Mouse (Mus musculus) MEL (cell line): ENCODE results near the gene Hnrnpd. TPM values are rescaled to one million over a fixed set of nuclear protein-coding genes. Genes with fewer than 3 reads are reported as not detected.

Experiments used
- DNase-seq: peaks from one replicate; pipeline ENCODE4 v3.0.0; 2011; ENCODE audit warnings: low read depth, low spot score
- H3K27ac ChIP-seq: 2 replicates; pipeline ENCODE4 v1.5.1; 2012; ENCODE audit warnings: low read depth, mild to moderate bottlenecking, control low read depth, low read length, moderate library complexity; ENCODE audit not compliant: control insufficient read depth
- H3K27me3 ChIP-seq, 2 experiments: fragments of 150-350 bp in 1 of 2; sonication (generic) in 1 of 2; 2 replicates each; pipeline ENCODE4 v1.6.1; 2012; ENCODE audit warnings: low read length in 2 of 2, mild to moderate bottlenecking in 2 of 2, improper control_type of control experiment in 1 of 2, moderate library complexity in 1 of 2; ENCODE audit not compliant: insufficient read depth in 2 of 2, control insufficient read depth in 1 of 2
- H3K36me3 ChIP-seq, 2 experiments: 2 replicates each; pipeline ENCODE4 v1.6.1; 2012 to 2014; ENCODE audit warnings: low read length in 2 of 2, improper control_type of control experiment in 1 of 2, inconsistent platforms in 1 of 2, mild to moderate bottlenecking in 1 of 2; ENCODE audit not compliant: insufficient read depth in 2 of 2, control insufficient read depth in 1 of 2
- H3K4me1 ChIP-seq, 2 experiments: fragments of 150-350 bp in 1 of 2; sonication (generic) in 1 of 2; 2 replicates each; pipeline ENCODE4 v1.6.1; 2012; ENCODE audit warnings: low read length in 2 of 2, improper control_type of control experiment in 1 of 2, mild to moderate bottlenecking in 1 of 2; ENCODE audit not compliant: insufficient read depth in 2 of 2, control insufficient read depth in 1 of 2
- H3K4me3 ChIP-seq, 2 experiments: fragments of 150-350 bp in 1 of 2; sonication (generic) in 1 of 2; 2 replicates each; pipeline ENCODE4 v1.5.1; 2012; ENCODE audit warnings: low read depth in 2 of 2, low read length in 2 of 2, mild to moderate bottlenecking in 2 of 2, moderate library complexity in 2 of 2, control low read depth in 1 of 2, improper control_type of control experiment in 1 of 2; ENCODE audit not compliant: control insufficient read depth in 1 of 2, insufficient read depth in 1 of 2
- H3K79me2 ChIP-seq: 2 replicates; pipeline ENCODE4 v1.6.1; 2012; ENCODE audit warnings: mild to moderate bottlenecking, low read length, moderate library complexity; ENCODE audit not compliant: control insufficient read depth, poor library complexity, insufficient read depth
- H3K9ac ChIP-seq: 2 replicates; pipeline ENCODE4 v1.6.1; 2012; ENCODE audit warnings: low read depth, mild to moderate bottlenecking, control low read depth, low read length, moderate library complexity; ENCODE audit not compliant: control insufficient read depth, poor library complexity, severe bottlenecking
- H3K9me3 ChIP-seq: fragments of 150-350 bp; sonication (generic); replicated peaks from 2 replicates; pipeline ENCODE4 v1.6.1; 2012; ENCODE audit warnings: mild to moderate bottlenecking, low read length, improper control_type of control experiment, moderate library complexity; ENCODE audit not compliant: insufficient read depth
- CHD1 ChIP-seq: IDR thresholded peaks from 2 replicates; pipeline ENCODE4 v1.6.1; 2012; ENCODE audit warnings: low read depth, mild to moderate bottlenecking, inconsistent platforms, low read length, improper control_type of control experiment
- CHD2 ChIP-seq: IDR thresholded peaks from 2 replicates; pipeline ENCODE4 v1.6.1; 2011; ENCODE audit warnings: low read length, improper control_type of control experiment
- ELF1 ChIP-seq: IDR thresholded peaks from 2 replicates; pipeline ENCODE4 v1.6.1; 2014; ENCODE audit warnings: low read depth, mild to moderate bottlenecking, inconsistent platforms, low read length, improper control_type of control experiment, moderate library complexity
- EP300 ChIP-seq, 2 experiments: IDR thresholded peaks; 2 replicates each; pipeline ENCODE4 v1.6.1; 2011; ENCODE audit warnings: improper control_type of control experiment in 2 of 2, low read length in 2 of 2, low read depth in 1 of 2, mild to moderate bottlenecking in 1 of 2
- ETS1 ChIP-seq: IDR thresholded peaks from 2 replicates; pipeline ENCODE4 v1.6.1; 2012; ENCODE audit warnings: low read depth, mild to moderate bottlenecking, inconsistent platforms, low read length, improper control_type of control experiment, moderate library complexity
- GABPA ChIP-seq: IDR thresholded peaks from 2 replicates; pipeline ENCODE4 v1.6.1; 2012; ENCODE audit warnings: low read depth, mild to moderate bottlenecking, inconsistent platforms, low read length, improper control_type of control experiment, moderate library complexity
- KAT2A ChIP-seq: conservative IDR thresholded peaks from 2 replicates; pipeline ENCODE4 v1.6.1; 2012; ENCODE audit warnings: low read depth, low read length, improper control_type of control experiment, inconsistent platforms
- MAFK ChIP-seq: IDR thresholded peaks from 2 replicates; pipeline ENCODE4 v1.6.1; 2011; ENCODE audit warnings: low read depth, mild to moderate bottlenecking, low read length, improper control_type of control experiment, borderline replicate concordance
- MAZ ChIP-seq: IDR thresholded peaks from 2 replicates; pipeline ENCODE4 v1.6.1; 2012; ENCODE audit warnings: low read depth, mild to moderate bottlenecking, inconsistent platforms, low read length, improper control_type of control experiment
- MEF2A ChIP-seq: IDR thresholded peaks from 2 replicates; pipeline ENCODE4 v1.6.1; 2014; ENCODE audit warnings: low read depth, mild to moderate bottlenecking, inconsistent platforms, low read length, improper control_type of control experiment; ENCODE audit not compliant: poor library complexity, insufficient replicate concordance, severe bottlenecking; ENCODE audit errors: extremely low read depth
- NELFE ChIP-seq: IDR thresholded peaks from 2 replicates; pipeline ENCODE4 v1.6.1; 2011; ENCODE audit warnings: low read depth, low read length, improper control_type of control experiment
- POLR2A ChIP-seq, 2 experiments: IDR thresholded peaks; 2 replicates each; pipeline ENCODE4 v1.6.1; 2011 to 2012; ENCODE audit warnings: low read length in 2 of 2, mild to moderate bottlenecking in 2 of 2, control low read depth in 1 of 2, improper control_type of control experiment in 1 of 2, low read depth in 1 of 2, moderate library complexity in 1 of 2; ENCODE audit not compliant: control insufficient read depth in 1 of 2, insufficient read depth in 1 of 2, poor library complexity in 1 of 2
- POLR2AphosphoS2 ChIP-seq: IDR thresholded peaks from 2 replicates; pipeline ENCODE4 v1.6.1; 2011; ENCODE audit warnings: low read length, improper control_type of control experiment
- RAD21 ChIP-seq: IDR thresholded peaks from 2 replicates; pipeline ENCODE4 v1.6.1; 2011; ENCODE audit warnings: mild to moderate bottlenecking, low read depth, low read length, improper control_type of control experiment
- RCOR1 ChIP-seq: IDR thresholded peaks from 2 replicates; pipeline ENCODE4 v1.6.1; 2012; ENCODE audit warnings: low read depth, mild to moderate bottlenecking, inconsistent platforms, low read length, improper control_type of control experiment
- SIN3A ChIP-seq: IDR thresholded peaks from 2 replicates; pipeline ENCODE4 v1.6.1; 2012; ENCODE audit warnings: low read length, improper control_type of control experiment, inconsistent platforms
- TAL1 ChIP-seq: IDR thresholded peaks from 2 replicates; pipeline ENCODE4 v1.6.1; 2012; ENCODE audit warnings: mild to moderate bottlenecking, inconsistent platforms, low read length, moderate library complexity, mixed read lengths
- TCF12 ChIP-seq: IDR thresholded peaks from 2 replicates; pipeline ENCODE4 v1.6.1; 2014; ENCODE audit warnings: low read depth, mild to moderate bottlenecking, inconsistent platforms, low read length, improper control_type of control experiment, moderate library complexity
- UBTF ChIP-seq: IDR thresholded peaks from 2 replicates; pipeline ENCODE4 v1.6.1; 2012; ENCODE audit warnings: low read depth, mild to moderate bottlenecking, inconsistent platforms, low read length, improper control_type of control experiment, moderate library complexity, borderline replicate concordance; ENCODE audit not compliant: insufficient read depth
- ZC3H11A ChIP-seq: IDR thresholded peaks from 2 replicates; pipeline ENCODE4 v1.6.1; 2012; ENCODE audit warnings: low read depth, mild to moderate bottlenecking, inconsistent platforms, low read length, improper control_type of control experiment
- ZMIZ1 ChIP-seq: IDR thresholded peaks from 2 replicates; pipeline ENCODE4 v1.6.1; 2012; ENCODE audit warnings: low read depth, mild to moderate bottlenecking, inconsistent platforms, low read length, improper control_type of control experiment, moderate library complexity
- ZNF384 ChIP-seq: IDR thresholded peaks from 2 replicates; pipeline ENCODE4 v1.6.1; 2012; ENCODE audit warnings: low read depth, mild to moderate bottlenecking, inconsistent platforms, low read length, improper control_type of control experiment
- polyA plus RNA-seq, 2 experiments: library from polyadenylated mRNA; stranded (reverse) in 1 of 2; unstranded in 1 of 2; fragments of >175 nt in 1 of 2; fragments of >200 nt in 1 of 2; gene quantifications; 2 replicates each; pipeline versions ENCODE4 v1.2.1 to v1.2.4; 2012; ENCODE audit warnings: low replicate concordance in 2 of 2, low read depth in 1 of 2; ENCODE audit not compliant: insufficient read length in 2 of 2, insufficient read depth in 1 of 2, missing spikeins in 1 of 2
- total RNA-seq: library from RNA; depleted of rRNA; stranded (reverse); fragments of 300-350 nt; gene quantifications from 2 replicates; pipeline ENCODE4 v1.2.3, GENCODE M21; 2012

Gene Hnrnpd
- total and polyA plus RNA-seq, 3 experiments = 55.4 to 796 TPM; not detected in 1

GRCm38 (mm10) chr5:99959960-99960359, 18.8 kb downstream of the Hnrnpd start (continued):
- TF ChIP-seq NELFE = no peak

DNA sequence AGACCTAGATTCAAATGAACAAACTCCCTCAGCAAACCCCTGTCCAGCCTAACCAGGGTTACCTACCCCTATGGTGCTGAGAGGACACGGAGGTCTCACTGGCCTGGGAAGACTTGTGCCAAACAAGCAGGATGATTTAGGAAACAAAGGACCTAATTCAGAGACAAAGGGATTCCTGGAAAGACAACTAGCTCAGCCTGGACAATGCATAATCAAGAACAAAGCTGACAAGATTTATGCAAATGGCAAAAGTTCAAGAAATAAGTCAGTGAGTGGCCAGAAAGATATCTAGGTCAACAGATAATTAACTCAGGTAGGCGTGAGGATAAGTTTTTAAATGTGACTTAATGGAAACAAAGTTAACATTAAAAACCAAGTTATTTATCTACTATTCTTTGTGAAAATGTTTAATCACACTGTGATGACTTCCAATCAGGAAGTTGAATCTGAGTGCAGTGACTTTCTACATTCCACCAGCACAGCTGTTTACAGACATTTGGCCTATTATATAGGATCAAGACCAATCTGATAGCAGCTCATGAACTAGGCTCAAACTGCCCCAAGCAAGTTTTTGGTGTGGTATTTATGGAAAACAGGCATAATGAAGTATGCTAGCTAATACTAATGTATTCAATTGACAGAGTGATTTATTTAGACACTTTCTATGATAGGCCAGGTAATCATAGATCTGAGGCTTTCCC, 19.4 kb downstream of the Hnrnpd start:
- peaks cover 14 to 25% of the 10 kb centered on the region in 2 experiments for H3K36me3 ChIP-seq

DNA sequence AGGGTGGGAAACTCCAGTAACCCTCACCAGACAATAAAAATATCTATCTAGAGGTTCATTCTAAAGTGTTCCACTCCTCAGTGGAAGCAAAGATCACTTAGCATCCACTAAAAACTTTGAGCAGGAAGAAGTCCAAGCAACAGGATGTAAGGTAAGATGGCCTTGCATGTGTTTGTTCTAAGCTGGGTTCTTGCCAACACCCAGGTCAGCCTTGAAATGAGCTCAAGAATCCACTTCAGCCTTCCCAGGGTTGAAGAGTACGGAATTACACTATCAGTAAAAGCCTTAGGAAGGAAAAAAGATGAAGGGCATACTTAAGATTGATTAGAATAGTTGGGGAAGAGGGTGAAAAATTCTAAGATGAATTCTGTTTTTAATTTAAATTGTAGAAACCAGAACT, 20.1 kb downstream of the Hnrnpd start:
- peaks cover 1% of the 10 kb centered on the region for H3K79me2 ChIP-seq
- H3K36me3 ChIP-seq = peaks cover 9 to 20% of the 10 kb centered on the region in 2 experiments
- TF ChIP-seq ZMIZ1 (0 out of 2 replicates have a peak, but pooled peaks have one; percentile 17), KAT2A (no peak), ZC3H11A (no peak), POLR2A (IDR thresholded peaks at IDR 0.05; ENCODE audit: control insufficient read depth in 1 of 2, insufficient read depth in 1 of 2, low read depth in 1 of 2, low read length in 2 of 2, poor library complexity in 1 of 2) (no peak), MAFK (no peak)
- no peaks in the 10 kb centered on the region; a peak in 1 of 4 replicates for H3K4me1 ChIP-seq
- H3K4me3 ChIP-seq = no peak overlapping the region
- H3K9me3 ChIP-seq = no peaks in the 10 kb centered on the region
- peak; percentile 33 for DNase-seq
- no peaks in the 10 kb centered on the region for H3K27me3 ChIP-seq
- no peak overlapping the region for H3K9ac ChIP-seq
- H3K27ac ChIP-seq = no peak overlapping the region

More for the DNA sequence above, 19.4 kb downstream of the Hnrnpd start:
- no peak for DNase-seq
- Histone ChIP-seq H3K9me3 (no peaks in the 10 kb centered on the region), H3K79me2 (peaks cover 4% of the 10 kb centered on the region), H3K4me1 (no peaks in the 10 kb centered on the region; a peak in 1 of 4 replicates), H3K4me3 (no peak overlapping the region), H3K27ac (no peak overlapping the region), H3K27me3 (no peaks in the 10 kb centered on the region), H3K9ac (no peak overlapping the region)
- no peak for TF ChIP-seq EP300 (IDR thresholded peaks at IDR 0.05; ENCODE audit: low read depth in 1 of 2, low read length in 2 of 2)
- TF ChIP-seq POLR2AphosphoS2 = peak; percentile 37
- peak in 1 of 2 experiments; percentile 16; a peak in 1 of 4 replicates for TF ChIP-seq POLR2A (IDR thresholded peaks at IDR 0.05; ENCODE audit: control insufficient read depth in 1 of 2, insufficient read depth in 1 of 2, low read depth in 1 of 2, low read length in 2 of 2, poor library complexity in 1 of 2)
- TF ChIP-seq ELF1 = no peak

GRCm38 (mm10) chr5:99953883-99954282, 24.9 kb downstream of the Hnrnpd start:
- no peak for TF ChIP-seq MAZ
- TF ChIP-seq SIN3A = no peak
- no peak for TF ChIP-seq EP300 (IDR thresholded peaks at IDR 0.05; ENCODE audit: low read depth in 1 of 2, low read length in 2 of 2)
- no peak for TF ChIP-seq CHD2
- TF ChIP-seq RCOR1 = no peak
- no peak for TF ChIP-seq GABPA
- no peak for TF ChIP-seq UBTF
- no peak for TF ChIP-seq ZNF384
- TF ChIP-seq TCF12 = no peak
- TF ChIP-seq ETS1 = no peak
- TF ChIP-seq RAD21 = no peak
- TF ChIP-seq MEF2A = no peak
- TF ChIP-seq ZMIZ1 = no peak
- TF ChIP-seq TAL1 = no peak
- TF ChIP-seq CHD1 = no peak
- Histone ChIP-seq H3K9ac (no peak overlapping the region), H3K9me3 (no peaks in the 10 kb centered on the region), H3K27ac (no peak overlapping the region), H3K36me3 (no peaks in the 10 kb centered on the region), H3K79me2 (no peaks in the 10 kb centered on the region), H3K4me1 (no peaks in the 10 kb centered on the region), H3K4me3 (no peak overlapping the region), H3K27me3 (no peaks in the 10 kb centered on the region)
- no peak for DNase-seq
